Mouse (Mus musculus) liver, embryonic 15.5 days (tissue): ENCODE results near the gene Kmt2b. TPM values are rescaled to one million over a fixed set of nuclear protein-coding genes. Genes with fewer than 3 reads are reported as not detected.

Experiments
- ATAC-seq: fragments of 200-750 bp; cut with Nextera tagmentation; 2 replicates; pipeline ENCODE4 v1.8.0; 2017; ENCODE audit warnings: moderate number of reproducible peaks, mild to moderate bottlenecking, moderate library complexity; ENCODE audit not compliant: insufficient read depth
- H3K27ac ChIP-seq: fragments of 300-500 bp; sonication (generic); replicated peaks from 2 replicates; pipeline ENCODE4 v1.5.1; 2015; ENCODE audit warnings: mild to moderate bottlenecking, inconsistent platforms
- H3K27me3 ChIP-seq: fragments of 300-500 bp; sonication (generic); 2 replicates; pipeline ENCODE4 v1.6.1; 2015; ENCODE audit warnings: mild to moderate bottlenecking, inconsistent platforms
- H3K36me3 ChIP-seq: fragments of 300-500 bp; sonication (generic); replicated peaks from 2 replicates; pipeline ENCODE4 v1.6.1; 2015; ENCODE audit warnings: moderate library complexity, mild to moderate bottlenecking, inconsistent platforms
- H3K4me1 ChIP-seq: fragments of 300-500 bp; sonication (generic); replicated peaks from 2 replicates; pipeline ENCODE4 v1.6.1; 2015; ENCODE audit warnings: inconsistent platforms
- H3K4me2 ChIP-seq: fragments of 300-500 bp; sonication (generic); 2 replicates; pipeline ENCODE4 v1.6.1; 2015; ENCODE audit warnings: moderate library complexity, mild to moderate bottlenecking, inconsistent platforms
- H3K4me3 ChIP-seq: fragments of 300-500 bp; sonication (generic); replicated peaks from 2 replicates; pipeline ENCODE4 v1.5.1; 2015; ENCODE audit warnings: mild to moderate bottlenecking, inconsistent platforms
- H3K9ac ChIP-seq: fragments of 300-500 bp; sonication (generic); 2 replicates; pipeline ENCODE4 v1.6.1; 2015; ENCODE audit warnings: moderate library complexity, mild to moderate bottlenecking, inconsistent platforms
- H3K9me3 ChIP-seq: fragments of 300-500 bp; sonication (generic); replicated peaks from 2 replicates; pipeline ENCODE4 v1.6.1; 2016; ENCODE audit warnings: inconsistent platforms
- WGBS: fragments of 180-500 bp; shearing (Covaris S2); methylation state at CpG from one replicate; pipeline ENCODE4 v1.1.7; 2015; ENCODE audit warnings: mixed read lengths; ENCODE audit not compliant: insufficient replicate concordance; 5-methylcytosine and 5-hydroxymethylcytosine counted together
- polyA plus RNA-seq: library from polyadenylated mRNA; unstranded; fragments of >200 nt; fragmentation: Nextera tagmentation; extraction: Ambion mirVana; gene quantifications from 2 replicates; pipeline ENCODE4 v1.2.1, GENCODE M21; 2015

The Kmt2b gene
- polyA plus RNA-seq, 1 experiment from 2014 or later, result 2.4 TPM

- peak overlapping the region; percentile 72 for H3K4me3 ChIP-seq
- WGBS, result 80% methylated on average over 22 of the region's 22 CpGs
- peaks cover 43% of the 10 kb centered on the region for H3K36me3 ChIP-seq
- H3K4me2 ChIP-seq, result peak overlapping the region; percentile 97
- H3K4me1 ChIP-seq, result peaks cover 48% of the 10 kb centered on the region
- H3K9ac ChIP-seq, result peak overlapping the region; percentile 91; the same call in 1 of the 2 replicates
- no peaks in the 10 kb centered on the region for H3K9me3 ChIP-seq
- peak overlapping the region; percentile 95; the same call in 1 of the 2 replicates for H3K27ac ChIP-seq
- H3K27me3 ChIP-seq, result no peaks in the 10 kb centered on the region
- ATAC-seq, result no peak
Observed at GRCm38 (mm10) chr7:30553810-30554584, 34.5 kb downstream of the Kmt2b start.

- H3K9ac ChIP-seq, result peak overlapping the region; percentile 91
- H3K4me1 ChIP-seq, result peaks cover 39% of the 10 kb centered on the region
- H3K27me3 ChIP-seq, result no peaks in the 10 kb centered on the region
- ATAC-seq, result no peak
- WGBS, result 4% methylated on average over 23 of the region's 23 CpGs
- peak overlapping the region; percentile 95 for H3K27ac ChIP-seq
- H3K36me3 ChIP-seq, result peaks cover 47% of the 10 kb centered on the region
- H3K4me3 ChIP-seq, result peak overlapping the region; percentile 72
- H3K4me2 ChIP-seq, result peak overlapping the region; percentile 97
- H3K9me3 ChIP-seq, result no peaks in the 10 kb centered on the region
Observed at GRCm38 (mm10) chr7:30553021-30553589, 35.4 kb downstream of the Kmt2b start.

- WGBS, result under 1% methylated on average over 44 of the region's 44 CpGs
- peak; percentile 91 for ATAC-seq
Observed at GRCm38 (mm10) chr7:30552102-30553020, 36.2 kb downstream of the Kmt2b start, which contains the start of the genes Hspb6 and Proser3. Gene Hspb6, plus strand, starts transcription at chr7:30552178. Gene Proser3, minus strand, starts transcription at chr7:30552299.

GRCm38 (mm10) chr7:30551445-30552101 is 37.0 kb downstream of the Kmt2b start:
- ATAC-seq, result peak; percentile 43
- under 1% methylated on average over 10 of the region's 10 CpGs for WGBS
- H3K9me3 ChIP-seq, result no peaks in the 10 kb centered on the region

More at GRCm38 (mm10) chr7:30552102-30553020, 36.2 kb downstream of the Kmt2b start, which contains the start of the genes Hspb6 and Proser3:
- Histone ChIP-seq H3K9me3 (no peaks in the 10 kb centered on the region), H3K4me1 (peaks cover 32% of the 10 kb centered on the region), H3K9ac (peak within 1 kb of the TSS; percentile 91), H3K4me2 (peak within 1 kb of the TSS; percentile 97), H3K36me3 (peaks cover 41% of the 10 kb centered on the region), H3K27ac (peak within 1 kb of the TSS; percentile 95), H3K4me3 (peak within 1 kb of the TSS; percentile 72), H3K27me3 (no peaks in the 10 kb centered on the region)

GRCm38 (mm10) chr7:30550603-30551002 is 37.9 kb downstream of the Kmt2b start:
- H3K27ac ChIP-seq, result no peak overlapping the region
- peaks cover 34% of the 10 kb centered on the region for H3K36me3 ChIP-seq
- whole genome bisulfite sequencing, result 79% methylated on average over 1 of the region's 1 CpGs
- H3K4me3 ChIP-seq, result no peak overlapping the region
- no peak for ATAC-seq
- no peaks in the 10 kb centered on the region for H3K9me3 ChIP-seq
- H3K9ac ChIP-seq, result no peak overlapping the region
- no peaks in the 10 kb centered on the region for H3K27me3 ChIP-seq
- H3K4me2 ChIP-seq, result no peak overlapping the region
- peaks cover 25% of the 10 kb centered on the region for H3K4me1 ChIP-seq

More at GRCm38 (mm10) chr7:30551445-30552101, 37.0 kb downstream of the Kmt2b start:
- peak overlapping the region; percentile 72 for H3K4me3 ChIP-seq
- peak overlapping the region; percentile 95 for H3K27ac ChIP-seq
- H3K9ac ChIP-seq, result peak overlapping the region; percentile 69
- peaks cover 33% of the 10 kb centered on the region for H3K36me3 ChIP-seq
- H3K27me3 ChIP-seq, result no peaks in the 10 kb centered on the region
- H3K4me1 ChIP-seq, result peaks cover 27% of the 10 kb centered on the region
- H3K4me2 ChIP-seq, result peak overlapping the region; percentile 97

GRCm38 (mm10) chr7:30549880-30550279 is 38.6 kb downstream of the Kmt2b start:
- no peaks in the 10 kb centered on the region for H3K27me3 ChIP-seq
- no peaks in the 10 kb centered on the region for H3K9me3 ChIP-seq
- H3K36me3 ChIP-seq, result peaks cover 30% of the 10 kb centered on the region
- H3K4me3 ChIP-seq, result no peak overlapping the region
- H3K27ac ChIP-seq, result no peak overlapping the region
- no peak overlapping the region for H3K9ac ChIP-seq
- no peak for ATAC-seq
- peaks cover 25% of the 10 kb centered on the region for H3K4me1 ChIP-seq
- WGBS, result 61% methylated on average over 2 of the region's 2 CpGs
- H3K4me2 ChIP-seq, result no peak overlapping the region

- no peak overlapping the region for H3K9ac ChIP-seq
- H3K4me2 ChIP-seq, result no peak overlapping the region
- H3K9me3 ChIP-seq, result no peaks in the 10 kb centered on the region
- WGBS, result 26% methylated on average over 2 of the region's 2 CpGs
- no peaks in the 10 kb centered on the region for H3K27me3 ChIP-seq
- H3K27ac ChIP-seq, result no peak overlapping the region
- H3K36me3 ChIP-seq, result peaks cover 27% of the 10 kb centered on the region
- no peak overlapping the region for H3K4me3 ChIP-seq
- ATAC-seq, result peak; percentile 23; the same call in 1 of the 2 replicates
- H3K4me1 ChIP-seq, result 0 out of 2 replicates have a peak, but pooled peaks cover 12% of the 10 kb centered on the region
Observed at GRCm38 (mm10) chr7:30544327-30544726, 44.2 kb downstream of the Kmt2b start.

- H3K27ac ChIP-seq, result no peak overlapping the region
- no peaks in the 10 kb centered on the region for H3K9me3 ChIP-seq
- H3K9ac ChIP-seq, result no peak overlapping the region
- H3K4me2 ChIP-seq, result no peak overlapping the region
- 79% methylated on average over 7 of the region's 7 CpGs for WGBS
- peaks cover 16% of the 10 kb centered on the region for H3K4me1 ChIP-seq
- peaks cover 11% of the 10 kb centered on the region; the same call in 1 of the 2 replicates for H3K36me3 ChIP-seq
- no peak overlapping the region for H3K4me3 ChIP-seq
- ATAC-seq, result no peak
- H3K27me3 ChIP-seq, result no peaks in the 10 kb centered on the region
Observed at GRCm38 (mm10) chr7:30540572-30540971, 48.0 kb downstream of the Kmt2b start.

GRCm38 (mm10) chr7:30534633-30535577 is 53.6 kb downstream of the Kmt2b start, which contains the start of gene Arhgap33:
Gene Arhgap33, minus strand, starts transcription at chr7:30535060.
- H3K4me1 ChIP-seq, result peaks cover 41% of the 10 kb centered on the region
- H3K4me2 ChIP-seq, result peak within 1 kb of the TSS; percentile 99
- H3K4me3 ChIP-seq, result peak within 1 kb of the TSS; percentile 84
- ATAC-seq, result peak; percentile 95
- WGBS, result under 1% methylated on average over 84 of the region's 84 CpGs
- H3K9ac ChIP-seq, result peak within 1 kb of the TSS; percentile 79
- peak within 1 kb of the TSS; percentile 85 for H3K27ac ChIP-seq
- H3K9me3 ChIP-seq, result no peaks in the 10 kb centered on the region
- H3K36me3 ChIP-seq, result peaks cover 18% of the 10 kb centered on the region
- peaks cover 7% of the 10 kb centered on the region; the same call in 1 of the 2 replicates for H3K27me3 ChIP-seq
